Mouse (Mus musculus) neural tube, embryonic 12.5 days (tissue): ENCODE measurements around the gene Ddx10. TPM values are rescaled to one million over a fixed set of nuclear protein-coding genes. Genes with fewer than 3 reads are reported as not detected.
"Not testable (repeated sequence)": the region's sequence is repeated elsewhere in the genome, so short reads cannot be mapped to it uniquely, and the experiment has no call there.

ENCODE experiments used
- ATAC-seq: fragments of 200-750 bp; cut with Nextera tagmentation; 2 replicates; pipeline ENCODE4 v1.8.0; 2017; ENCODE audit warnings: low read depth, mild to moderate bottlenecking, moderate TSS enrichment, moderate library complexity; ENCODE audit not compliant: low FRiP score
- H3K27ac ChIP-seq: fragments of 300-500 bp; sonication (generic); 2 replicates; pipeline ENCODE4 v1.5.1; 2016
- H3K27me3 ChIP-seq: fragments of 300-500 bp; sonication (generic); replicated peaks from 2 replicates; pipeline ENCODE4 v1.6.1; 2016; ENCODE audit warnings: mild to moderate bottlenecking
- H3K36me3 ChIP-seq: fragments of 300-500 bp; sonication (generic); 2 replicates; pipeline ENCODE4 v1.6.1; 2016; ENCODE audit warnings: mild to moderate bottlenecking
- H3K4me1 ChIP-seq: fragments of 300-500 bp; sonication (generic); 2 replicates; pipeline ENCODE4 v1.6.1; 2016
- H3K4me2 ChIP-seq: fragments of 300-500 bp; sonication (generic); replicated peaks from 2 replicates; pipeline ENCODE4 v1.6.1; 2016; ENCODE audit warnings: mild to moderate bottlenecking
- H3K4me3 ChIP-seq: fragments of 300-500 bp; sonication (generic); 2 replicates; pipeline ENCODE4 v1.5.1; 2016
- H3K9ac ChIP-seq: fragments of 300-500 bp; sonication (generic); 2 replicates; pipeline ENCODE4 v1.6.1; 2016; ENCODE audit warnings: mild to moderate bottlenecking
- H3K9me3 ChIP-seq: fragments of 300-500 bp; sonication (generic); 2 replicates; pipeline ENCODE4 v1.6.1; 2016; ENCODE audit warnings: mild to moderate bottlenecking
- WGBS: fragments of 180-500 bp; shearing (Covaris S2); methylation state at CpG from one replicate; pipeline ENCODE4 v1.1.7; 2016; 5-methylcytosine and 5-hydroxymethylcytosine counted together
- polyA plus RNA-seq: library from polyadenylated mRNA; unstranded; fragments of >200 nt; fragmentation: Nextera tagmentation; extraction: Ambion mirVana; gene quantifications from 2 replicates; pipeline ENCODE4 v1.2.1, GENCODE M21; 2016

Ddx10 gene
- polyA plus RNA-seq, 1 experiment from 2014 or later: 27.9 TPM

- Histone ChIP-seq H3K4me1 (no peaks in the 10 kb centered on the region), H3K4me2 (no peak overlapping the region), H3K27ac (no peak overlapping the region), H3K27me3 (no peaks in the 10 kb centered on the region), H3K4me3 (no peak overlapping the region), H3K9ac (no peak overlapping the region), H3K36me3 (no peaks in the 10 kb centered on the region), H3K9me3 (no peaks in the 10 kb centered on the region)
- no peak for ATAC-seq
- 71% methylated on average over 4 of the region's 4 CpGs for WGBS
Observed at GRCm38 (mm10) chr9:53264387-53264786, 16.5 kb upstream of the Ddx10 start.

- 30% methylated on average over 6 of the region's 6 CpGs for WGBS
- Histone ChIP-seq H3K4me2 (no peak overlapping the region), H3K4me3 (no peak overlapping the region), H3K4me1 (0 out of 2 replicates have a peak, but pooled peaks cover 7% of the 10 kb centered on the region), H3K9ac (no peak overlapping the region), H3K27me3 (no peaks in the 10 kb centered on the region), H3K9me3 (no peaks in the 10 kb centered on the region), H3K27ac (no peak overlapping the region), H3K36me3 (no peaks in the 10 kb centered on the region)
- no peak for ATAC-seq
Observed at GRCm38 (mm10) chr9:53258199-53258598, 10.3 kb upstream of the Ddx10 start.

GRCm38 (mm10) chr9:53257772-53258171 is 9.9 kb upstream of the Ddx10 start:
- H3K27ac ChIP-seq: no peak overlapping the region
- 0% methylated on average over 3 of the region's 3 CpGs for WGBS
- H3K9ac ChIP-seq: no peak overlapping the region
- H3K9me3 ChIP-seq: no peaks in the 10 kb centered on the region
- H3K4me1 ChIP-seq: 0 out of 2 replicates have a peak, but pooled peaks cover 7% of the 10 kb centered on the region
- no peak overlapping the region for H3K4me2 ChIP-seq
- H3K36me3 ChIP-seq: no peaks in the 10 kb centered on the region
- ATAC-seq: no peak
- no peak overlapping the region for H3K4me3 ChIP-seq
- no peaks in the 10 kb centered on the region for H3K27me3 ChIP-seq

DNA sequence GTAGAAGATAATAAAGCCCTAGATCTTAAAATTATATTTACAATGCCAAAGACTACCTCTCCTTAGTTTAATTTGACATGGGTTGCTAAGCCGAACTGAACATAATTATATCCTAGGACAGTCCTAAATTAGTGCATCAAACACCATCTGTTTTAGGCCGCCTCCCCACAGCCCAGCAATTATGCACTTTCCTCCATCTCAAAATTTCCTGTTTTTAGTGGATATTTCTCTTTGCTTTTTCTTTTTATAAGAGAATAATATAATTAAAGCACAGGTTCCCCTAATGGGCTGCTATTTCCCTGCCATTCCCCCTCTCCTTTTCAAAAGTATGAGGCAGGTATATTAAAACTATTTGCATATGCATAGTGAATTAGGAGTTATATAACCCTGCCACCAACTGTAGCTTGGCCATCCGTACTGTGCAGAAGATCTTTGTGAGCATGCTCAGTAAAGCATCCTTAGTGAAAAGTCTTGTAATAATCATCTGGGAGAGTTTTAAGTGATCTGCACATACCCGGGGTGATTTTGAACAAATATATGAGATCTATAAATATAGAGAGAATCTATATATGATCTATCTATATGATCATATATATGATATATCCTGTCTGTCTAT is 8.9 kb upstream of the Ddx10 start:
- no peak for ATAC-seq
- Histone ChIP-seq H3K4me1 (0 out of 2 replicates have a peak, but pooled peaks cover 7% of the 10 kb centered on the region), H3K9me3 (no peaks in the 10 kb centered on the region), H3K27me3 (no peaks in the 10 kb centered on the region), H3K27ac (no peak overlapping the region), H3K9ac (no peak overlapping the region), H3K36me3 (no peaks in the 10 kb centered on the region), H3K4me3 (no peak overlapping the region), H3K4me2 (no peak overlapping the region)
- 65% methylated on average over 4 of the region's 4 CpGs for WGBS

- Histone ChIP-seq H3K27ac (no peak overlapping the region), H3K9me3 (no peaks in the 10 kb centered on the region), H3K4me2 (no peak overlapping the region), H3K4me3 (no peak overlapping the region), H3K36me3 (no peaks in the 10 kb centered on the region), H3K4me1 (0 out of 2 replicates have a peak, but pooled peaks cover 7% of the 10 kb centered on the region), H3K9ac (no peak overlapping the region), H3K27me3 (no peaks in the 10 kb centered on the region)
- WGBS: 11% methylated on average over 4 of the region's 4 CpGs
- no peak for ATAC-seq
Observed at GRCm38 (mm10) chr9:53254368-53254767, 6.5 kb upstream of the Ddx10 start.

DNA sequence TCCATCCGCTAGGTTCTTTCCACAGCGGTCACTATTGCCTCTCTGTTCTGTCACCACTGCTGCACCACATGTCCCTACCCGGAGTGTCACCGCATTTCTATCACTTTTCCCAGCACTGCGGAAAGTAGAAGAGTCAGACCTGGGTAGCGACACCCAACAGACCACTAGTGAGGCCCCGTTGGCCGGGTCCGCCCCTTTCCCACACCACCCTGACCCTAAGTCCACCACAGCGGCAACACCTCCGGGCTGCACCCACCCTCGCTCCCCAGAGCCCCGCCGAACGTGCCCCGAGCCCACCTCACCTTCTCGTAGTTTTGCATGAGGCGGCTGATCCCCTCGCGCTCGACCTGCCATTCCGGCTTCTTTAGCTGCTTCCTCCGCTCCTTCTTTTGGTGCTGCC is 337 bp downstream of the Ddx10 start:
- H3K4me2 ChIP-seq: peak overlapping the region; percentile 96
- peaks cover 12% of the 10 kb centered on the region for H3K4me1 ChIP-seq
- no peaks in the 10 kb centered on the region for H3K27me3 ChIP-seq
- WGBS: under 1% methylated on average over 23 of the region's 23 CpGs
- no peak overlapping the region for H3K27ac ChIP-seq
- H3K9ac ChIP-seq: peak overlapping the region; percentile 76
- ATAC-seq: peak; percentile 77
- no peaks in the 10 kb centered on the region for H3K36me3 ChIP-seq
- peak overlapping the region; percentile 71 for H3K4me3 ChIP-seq
- H3K9me3 ChIP-seq: no peaks in the 10 kb centered on the region

- 86% methylated on average over 2 of the region's 2 CpGs for WGBS
- Histone ChIP-seq H3K9ac (no peak overlapping the region), H3K4me3 (no peak overlapping the region), H3K36me3 (peaks cover 5% of the 10 kb centered on the region; the same call in 1 of the 2 replicates), H3K27me3 (no peaks in the 10 kb centered on the region), H3K9me3 (no peaks in the 10 kb centered on the region), H3K4me1 (no peaks in the 10 kb centered on the region), H3K27ac (no peak overlapping the region), H3K4me2 (no peak overlapping the region)
- no peak for ATAC-seq
Observed at GRCm38 (mm10) chr9:53218181-53218580, 29.7 kb downstream of the Ddx10 start.

DNA sequence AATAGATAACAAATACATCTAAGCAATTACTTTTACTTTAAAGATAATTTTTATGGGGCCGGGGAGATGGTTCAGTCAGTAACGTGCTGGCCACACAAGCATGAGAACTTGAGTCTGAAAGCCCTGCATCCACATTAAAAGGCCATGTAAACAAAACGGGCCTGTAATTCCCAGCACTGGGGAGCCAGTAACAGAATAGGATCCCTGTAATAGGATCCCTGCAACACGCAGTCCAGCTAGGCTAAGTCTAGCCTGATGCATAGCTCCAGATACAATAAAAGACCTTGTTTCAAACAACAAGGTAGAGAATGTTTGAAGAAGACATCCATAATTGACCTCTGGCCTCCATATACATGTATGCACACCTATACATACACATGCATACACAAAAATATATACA is 39.6 kb downstream of the Ddx10 start:
- H3K27me3 ChIP-seq: no peaks in the 10 kb centered on the region
- no peak for ATAC-seq
- no peaks in the 10 kb centered on the region for H3K4me1 ChIP-seq
- peaks cover 4% of the 10 kb centered on the region for H3K36me3 ChIP-seq
- no peak overlapping the region for H3K9ac ChIP-seq
- WGBS: 72% methylated on average over 4 of the region's 4 CpGs
- H3K4me2 ChIP-seq: no peak overlapping the region
- no peaks in the 10 kb centered on the region for H3K9me3 ChIP-seq
- no peak overlapping the region for H3K4me3 ChIP-seq
- no peak overlapping the region for H3K27ac ChIP-seq

DNA sequence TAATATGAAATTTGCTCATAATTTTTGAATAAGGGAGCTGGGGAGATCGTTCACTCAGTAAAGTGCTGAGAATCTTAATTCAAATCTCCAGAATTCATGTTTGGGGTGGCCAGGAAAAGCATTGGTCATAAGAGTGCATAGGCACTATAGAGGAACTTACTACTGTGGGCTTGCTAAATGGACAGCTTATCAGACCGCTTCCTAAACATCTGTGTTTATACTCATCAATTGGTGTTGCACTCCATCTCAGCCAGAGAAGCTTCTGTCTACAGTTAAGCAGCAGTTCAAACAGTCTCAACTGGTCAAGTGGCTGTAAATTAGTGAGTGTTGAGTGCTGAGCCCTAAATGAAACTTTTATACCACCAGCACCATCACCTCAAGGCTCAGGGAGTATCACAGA is 73.3 kb downstream of the Ddx10 start:
- ATAC-seq: no peak
- Histone ChIP-seq H3K9ac (no peak overlapping the region), H3K4me3 (no peak overlapping the region), H3K4me2 (no peak overlapping the region), H3K4me1 (no peaks in the 10 kb centered on the region), H3K9me3 (no peaks in the 10 kb centered on the region), H3K27me3 (no peaks in the 10 kb centered on the region), H3K27ac (no peak overlapping the region), H3K36me3 (no peaks in the 10 kb centered on the region)
- 88% methylated on average over 2 of the region's 2 CpGs for WGBS

- H3K4me2 ChIP-seq: no peak overlapping the region
- H3K9ac ChIP-seq: no peak overlapping the region
- no peaks in the 10 kb centered on the region for H3K9me3 ChIP-seq
- no peak overlapping the region for H3K27ac ChIP-seq
- no peaks in the 10 kb centered on the region for H3K36me3 ChIP-seq
- H3K4me3 ChIP-seq: no peak overlapping the region
- no peaks in the 10 kb centered on the region for H3K4me1 ChIP-seq
- WGBS: 62% methylated on average over 2 of the region's 2 CpGs
- no peak for ATAC-seq
- H3K27me3 ChIP-seq: no peaks in the 10 kb centered on the region
Observed at GRCm38 (mm10) chr9:53173258-53173657, 74.6 kb downstream of the Ddx10 start.

- H3K4me3 ChIP-seq: no peak overlapping the region
- H3K4me1 ChIP-seq: no peaks in the 10 kb centered on the region
- no peak overlapping the region for H3K4me2 ChIP-seq
- no peaks in the 10 kb centered on the region for H3K36me3 ChIP-seq
- 0 out of 2 replicates have a peak, but pooled peaks have one; percentile 37 for ATAC-seq
- H3K27me3 ChIP-seq: no peaks in the 10 kb centered on the region
- 40% methylated on average over 4 of the region's 4 CpGs for WGBS
- H3K9me3 ChIP-seq: no peaks in the 10 kb centered on the region
- no peak overlapping the region for H3K9ac ChIP-seq
- H3K27ac ChIP-seq: no peak overlapping the region
Observed at GRCm38 (mm10) chr9:53144266-53144665, 103.6 kb downstream of the Ddx10 start.

GRCm38 (mm10) chr9:53143508-53143907 is 104.3 kb downstream of the Ddx10 start:
- no peaks in the 10 kb centered on the region for H3K4me1 ChIP-seq
- no peak for ATAC-seq
- H3K9ac ChIP-seq: no peak overlapping the region
- H3K36me3 ChIP-seq: no peaks in the 10 kb centered on the region
- H3K4me3 ChIP-seq: no peak overlapping the region
- no peaks in the 10 kb centered on the region for H3K27me3 ChIP-seq
- no peaks in the 10 kb centered on the region for H3K9me3 ChIP-seq
- WGBS: 94% methylated on average over 2 of the region's 2 CpGs
- no peak overlapping the region for H3K27ac ChIP-seq
- H3K4me2 ChIP-seq: no peak overlapping the region

DNA sequence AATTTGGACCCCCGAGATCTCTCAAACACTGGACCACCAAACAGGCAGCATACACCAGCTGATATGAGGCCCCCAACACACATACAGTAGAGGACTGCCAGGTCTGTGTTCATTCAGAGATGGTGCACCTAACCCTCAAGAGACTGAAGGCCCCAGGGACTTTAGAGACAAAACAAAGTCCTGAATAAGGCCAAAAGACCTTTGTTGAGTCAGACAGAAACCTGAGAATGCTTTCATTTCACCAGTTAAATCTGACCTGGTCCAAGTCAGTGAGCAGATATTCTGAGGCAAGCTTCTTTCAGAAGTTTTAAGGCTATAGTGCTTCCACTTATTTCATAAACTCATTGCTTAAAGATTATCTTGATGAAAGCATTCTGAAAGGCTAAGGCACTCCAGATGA is 105.4 kb downstream of the Ddx10 start:
- H3K36me3 ChIP-seq, H3K27me3 ChIP-seq, H3K9me3 ChIP-seq, ATAC-seq, H3K4me3 ChIP-seq, H3K4me1 ChIP-seq, H3K4me2 ChIP-seq, H3K9ac ChIP-seq, H3K27ac ChIP-seq: not testable (repeated sequence)
- WGBS: 84% methylated on average over 1 of the region's 1 CpGs
